Mouse (Mus musculus) thymus, adult 18-20 months (tissue): ENCODE measurements around the gene Zfp618.

ENCODE experiments used
- DNase-seq, 2 experiments: peaks; one replicate each; pipeline ENCODE4 v3.0.0; 2022; ENCODE audit warnings: mixed read lengths in 2 of 2

The Zfp618 gene

DNA sequence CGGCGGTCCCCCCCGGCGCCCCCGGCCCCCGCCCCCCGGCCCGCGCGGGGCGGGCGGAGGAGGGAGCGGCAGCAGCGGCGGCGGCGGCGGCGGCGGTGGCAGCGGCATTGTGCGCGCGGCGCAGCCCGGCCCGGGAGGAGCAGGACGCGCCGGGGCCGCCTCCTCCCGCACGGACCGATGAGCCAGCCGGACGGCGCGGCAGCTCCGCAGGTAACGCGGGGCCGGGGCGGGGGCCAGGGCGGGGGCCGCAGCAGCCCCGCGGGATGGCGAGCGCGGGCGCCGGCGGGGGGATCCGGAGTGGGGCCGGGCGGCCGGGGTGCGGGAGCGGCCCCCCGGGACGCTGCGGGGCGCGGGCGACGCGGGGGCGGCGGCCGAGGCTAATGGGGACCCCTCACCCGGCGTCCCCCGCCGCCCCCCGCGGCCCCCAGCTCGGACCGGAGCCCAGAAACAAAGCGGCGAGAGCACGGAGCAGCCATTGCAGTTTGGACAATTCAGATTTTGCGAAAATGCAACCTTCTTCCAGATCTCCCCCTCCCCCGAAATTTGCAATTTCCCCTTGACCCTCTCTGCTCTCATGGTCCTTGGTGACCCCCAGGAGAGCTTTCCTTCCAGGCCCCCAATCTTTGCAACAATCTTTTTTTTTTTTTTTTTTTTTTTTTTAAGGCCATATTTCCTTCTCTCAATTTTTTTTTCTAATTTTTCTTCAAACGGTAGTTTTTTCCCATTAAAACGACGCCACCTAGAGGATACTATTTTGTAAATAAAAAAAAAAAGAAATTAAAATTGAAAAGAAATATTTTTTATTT, at the start of gene Zfp618:
Gene Zfp618 (plus strand): TSS at position 77 of the 806 bp plus-strand sequence.
- DNase-seq, result no peak

DNA sequence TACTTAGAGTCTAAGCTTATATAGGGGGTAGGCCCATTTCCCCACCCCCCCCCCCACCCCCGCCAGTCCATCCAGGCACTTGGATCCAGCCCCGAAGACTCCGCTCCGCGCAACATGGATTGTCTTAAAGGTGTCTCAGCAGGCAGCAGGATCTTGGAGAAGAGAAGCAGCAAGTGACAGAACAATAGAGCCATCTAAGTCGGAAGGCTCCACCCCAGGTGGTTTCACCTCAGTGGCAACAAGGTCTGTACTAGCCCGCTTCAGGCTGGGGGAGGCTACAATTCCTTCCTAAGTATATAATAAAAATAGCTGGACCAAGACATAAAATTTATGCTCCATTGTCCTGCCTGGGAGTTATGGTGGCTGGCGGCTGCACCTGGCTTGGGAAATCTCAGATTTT, 48.3 kb upstream of the Zfp618 start:
- no peak for DNase-seq

DNA sequence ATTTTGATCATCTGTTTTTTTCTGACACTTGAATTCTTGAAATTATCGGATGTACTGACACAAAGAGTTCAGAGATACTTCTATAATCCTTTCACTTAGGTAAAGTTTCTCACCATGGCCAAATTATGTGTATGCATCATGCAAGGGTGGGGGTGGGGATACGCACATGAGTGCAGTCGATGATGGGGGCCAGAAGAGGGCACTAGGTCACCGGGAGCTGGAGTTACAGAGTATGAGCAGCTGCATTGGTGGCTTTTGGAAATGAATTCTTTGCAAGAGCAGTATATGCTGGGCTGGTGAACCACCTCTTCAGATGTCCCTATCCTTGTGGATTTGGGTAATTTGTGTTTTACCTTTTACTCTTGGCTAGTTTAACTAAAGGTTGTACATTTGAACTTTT, 31.6 kb upstream of the Zfp618 start:
- no peak for DNase-seq

DNA sequence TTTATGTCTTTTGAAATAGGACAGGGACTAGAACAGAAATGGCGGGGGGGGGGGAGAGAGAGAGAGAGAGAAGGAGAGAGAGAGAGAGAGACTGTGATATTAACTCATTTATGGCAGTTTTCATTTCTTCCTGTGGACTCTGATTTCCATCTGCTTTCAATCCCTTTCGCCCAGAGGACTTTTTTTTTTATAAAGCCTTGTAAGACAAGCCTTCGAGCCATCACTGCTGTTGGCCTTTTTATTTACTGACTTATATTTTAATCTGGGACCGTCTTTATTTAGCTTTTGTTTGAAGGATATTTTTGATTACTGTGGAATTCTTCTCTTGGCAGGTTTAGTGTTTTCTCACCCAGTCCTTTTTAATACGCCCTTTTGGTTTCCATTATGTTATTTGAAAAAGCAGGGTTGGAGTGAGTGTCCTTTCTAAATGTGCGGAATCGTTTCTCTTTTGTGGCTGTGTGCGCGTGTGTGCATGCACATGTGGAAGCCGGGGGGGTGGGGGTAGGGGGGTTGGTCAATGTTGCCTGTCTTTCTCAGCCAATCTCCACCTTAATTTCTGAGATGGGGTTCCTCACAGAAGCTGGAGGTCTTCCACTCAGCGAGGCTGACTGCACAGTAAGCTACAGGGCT, 29.7 kb upstream of the Zfp618 start:
- DNase-seq, result no peak

DNA sequence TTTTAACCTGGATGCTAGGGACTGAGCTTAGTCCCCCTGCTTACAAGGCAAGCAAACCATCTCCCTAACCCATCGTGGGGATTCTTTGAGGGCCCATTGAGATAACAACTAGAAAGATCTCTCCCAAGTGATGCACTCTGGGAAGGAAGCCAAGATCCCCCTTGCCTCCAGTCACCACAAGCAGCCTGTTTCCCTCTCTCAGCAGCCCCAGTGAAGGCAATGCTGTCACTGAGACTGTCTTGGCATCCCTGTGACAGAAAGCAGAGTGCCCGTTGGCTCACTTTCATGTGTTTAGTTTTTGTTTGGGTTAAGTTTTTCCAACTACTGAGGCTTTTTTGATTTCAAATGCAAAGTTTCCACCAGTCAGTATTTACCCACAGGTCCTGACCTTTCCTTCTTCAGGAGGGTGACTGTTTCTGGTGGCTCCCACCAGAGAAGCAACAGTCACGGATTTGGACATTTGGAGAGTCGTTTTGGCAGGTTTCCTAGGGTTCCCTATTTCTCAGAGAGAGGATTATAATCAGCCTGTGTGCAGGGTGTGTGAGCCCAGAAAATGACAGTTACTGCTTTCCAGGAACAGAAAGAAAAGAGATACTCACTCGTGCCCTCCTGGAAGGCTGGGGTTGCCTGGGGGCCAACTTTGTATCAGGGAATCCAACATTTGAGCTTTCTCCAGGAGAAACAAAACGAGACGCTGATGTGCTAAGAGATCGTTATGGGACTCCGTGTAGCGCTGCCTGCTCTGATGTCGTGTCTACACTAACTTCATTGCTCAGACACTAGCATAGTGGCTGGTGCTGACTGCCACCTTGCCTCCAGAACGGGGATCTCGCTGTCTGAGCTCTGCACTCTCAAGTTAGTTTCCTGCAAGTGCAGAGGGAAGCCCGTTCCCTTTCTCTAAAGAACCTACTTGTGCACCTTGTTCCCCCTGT, 23.1 kb upstream of the Zfp618 start:
- DNase-seq, result no peak

DNA sequence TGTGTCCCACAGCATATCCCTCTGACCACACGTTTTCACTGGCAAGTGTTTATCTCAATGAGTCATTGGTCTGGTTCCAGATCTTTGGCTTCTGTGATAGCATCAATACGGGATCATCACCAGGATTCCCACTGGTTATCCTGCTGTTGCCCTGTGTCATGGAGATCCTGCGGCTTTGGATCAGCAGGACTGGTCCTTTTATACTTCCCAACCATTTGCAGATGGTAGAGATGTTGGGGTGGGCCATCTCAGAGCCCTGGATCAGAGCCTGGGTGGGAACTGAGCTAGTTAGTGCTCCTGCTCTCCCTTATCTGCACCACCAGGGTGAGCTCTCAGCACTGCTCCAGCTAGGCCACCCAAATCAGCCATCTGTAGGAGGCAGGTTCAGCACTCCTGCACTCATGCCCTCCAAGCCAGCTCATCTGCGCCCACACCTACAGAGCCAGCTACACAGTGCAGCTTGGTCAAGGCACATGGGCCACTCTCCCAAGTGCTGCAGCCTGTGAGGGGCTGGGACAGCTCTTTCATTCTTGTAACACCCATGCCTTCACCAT, 21.0 kb upstream of the Zfp618 start:
- DNase-seq, result no peak

DNA sequence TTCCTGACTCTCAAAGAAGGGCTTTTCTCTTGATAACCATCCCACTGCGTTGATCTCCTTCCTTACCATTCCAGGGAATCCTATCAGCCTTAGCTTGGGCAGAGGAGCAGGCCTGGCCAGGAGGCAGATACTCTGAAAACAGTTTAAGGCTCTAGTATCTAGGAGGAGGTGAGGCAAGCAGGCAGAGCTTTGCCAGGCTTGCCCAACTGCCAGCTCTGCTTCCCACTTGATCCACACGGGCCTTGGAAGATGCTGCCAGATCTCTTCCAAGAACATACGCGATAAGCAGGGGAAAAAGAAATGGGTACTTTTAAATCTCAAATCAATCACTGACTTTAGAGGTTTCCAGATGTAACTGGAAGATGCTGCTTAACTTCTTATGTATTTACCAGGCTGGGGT, 1.6 kb upstream of the Zfp618 start:
- no peak for DNase-seq

DNA sequence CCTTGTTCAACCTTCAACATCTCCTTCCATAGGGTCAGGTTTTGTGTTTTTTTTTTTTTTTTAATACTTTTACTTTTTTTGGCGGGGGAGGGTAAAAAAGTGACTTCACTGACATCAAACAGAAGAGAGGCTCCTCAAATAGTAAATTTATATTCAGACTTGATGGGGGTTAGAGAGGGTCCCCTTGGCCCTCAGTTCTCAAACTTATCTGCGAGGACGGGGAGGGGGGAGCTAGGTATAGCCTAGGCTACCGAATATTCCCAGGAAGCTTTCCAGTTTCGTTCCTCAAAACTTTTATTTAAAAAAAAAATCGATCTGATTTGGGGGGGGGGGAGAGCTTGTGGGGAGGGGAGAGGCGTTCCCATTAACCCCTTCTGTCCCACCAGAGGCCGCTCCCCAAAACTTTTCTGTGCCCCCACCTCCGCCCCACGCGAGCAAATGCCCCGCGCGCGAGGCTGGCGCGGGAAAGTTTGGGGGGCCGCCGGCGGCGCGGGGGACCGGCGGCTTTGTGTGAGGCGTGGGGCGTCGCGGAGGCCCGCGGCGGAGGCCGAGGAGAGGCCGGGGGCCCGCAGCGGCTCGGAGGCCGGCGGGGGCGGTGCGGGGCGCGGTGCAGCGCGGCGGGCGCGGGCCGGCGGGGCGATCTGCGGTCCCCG, 403 bp upstream of the Zfp618 start:
- DNase-seq, result no peak

DNA sequence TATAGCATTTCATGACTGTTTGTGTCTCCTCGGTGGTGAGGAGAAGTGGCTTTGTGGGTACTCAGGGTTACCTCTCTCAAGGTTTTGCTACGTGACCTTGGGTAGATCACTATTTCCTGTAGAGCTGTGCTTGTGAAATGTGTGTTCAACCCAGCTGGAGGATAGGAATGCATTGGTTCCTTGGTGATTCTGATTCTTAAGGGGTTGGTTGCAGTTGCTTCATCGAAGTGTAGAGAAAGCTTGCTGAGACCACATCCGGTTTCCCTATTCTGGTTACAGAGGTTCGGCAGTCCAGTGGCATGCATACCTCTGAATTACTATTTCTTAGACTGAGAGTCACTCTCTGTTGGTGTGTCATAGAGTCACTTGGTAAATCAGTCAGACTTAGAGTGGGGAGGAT, 4.2 kb downstream of the Zfp618 start:
- no peak for DNase-seq

DNA sequence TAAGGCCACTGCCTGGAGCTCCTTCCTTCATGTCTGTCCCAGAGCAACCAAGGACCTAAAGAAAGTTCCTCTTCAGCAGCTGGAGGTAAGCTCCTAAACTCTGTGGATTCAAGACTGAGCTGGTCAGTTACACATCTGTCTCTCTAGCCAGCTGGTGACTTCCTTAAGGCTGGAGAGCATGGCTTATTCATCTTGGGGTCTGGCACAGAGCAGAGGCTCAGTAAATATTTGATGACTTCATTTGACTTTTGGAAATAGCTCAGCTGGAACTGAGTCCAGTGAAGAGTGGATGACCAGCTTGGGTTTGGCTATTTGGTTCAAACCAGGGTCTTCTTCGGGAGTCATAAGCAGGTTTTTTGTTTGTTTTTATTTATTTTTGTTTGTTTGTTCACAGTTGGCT, 6.6 kb downstream of the Zfp618 start:
- no peak for DNase-seq

DNA sequence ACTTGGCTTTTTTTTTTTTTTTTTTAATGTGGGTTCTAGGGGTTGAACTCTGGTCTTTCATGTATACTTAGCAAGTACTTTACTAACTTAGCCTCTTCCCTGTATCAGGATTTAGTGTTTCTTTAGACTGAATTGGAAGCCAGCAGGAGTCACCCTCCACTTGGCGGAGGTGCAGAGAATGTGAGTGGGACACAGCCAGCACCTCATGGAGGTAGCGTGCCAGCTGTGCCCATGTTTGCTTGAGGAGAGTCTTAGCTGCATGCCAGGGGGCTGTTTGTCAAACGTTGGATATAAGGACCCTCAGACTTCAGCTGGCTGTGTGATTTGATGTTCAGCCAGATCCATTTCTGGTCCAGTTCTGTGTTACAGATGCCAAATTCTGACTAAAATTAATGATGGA, 7.7 kb downstream of the Zfp618 start:
- DNase-seq, result no peak

DNA sequence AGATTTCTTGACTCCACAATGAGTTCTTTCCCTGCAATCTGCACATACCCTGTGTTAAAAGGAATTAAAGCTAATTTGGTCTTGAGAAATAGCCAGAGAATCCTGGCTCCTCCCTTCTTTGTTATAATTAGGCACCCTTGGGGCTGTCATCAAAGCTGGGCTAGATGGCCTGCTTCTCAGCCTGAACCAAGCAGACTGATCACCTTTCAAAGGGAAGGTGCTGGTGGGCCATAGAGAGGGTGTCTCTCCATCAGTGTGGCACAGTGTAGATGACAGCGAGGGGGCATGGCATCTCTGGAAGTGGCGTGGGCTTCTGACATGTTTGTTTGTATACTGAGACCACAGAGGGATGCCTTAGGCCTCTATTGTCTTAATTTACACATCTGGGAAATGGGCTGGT, 9.5 kb downstream of the Zfp618 start:
- no peak for DNase-seq

DNA sequence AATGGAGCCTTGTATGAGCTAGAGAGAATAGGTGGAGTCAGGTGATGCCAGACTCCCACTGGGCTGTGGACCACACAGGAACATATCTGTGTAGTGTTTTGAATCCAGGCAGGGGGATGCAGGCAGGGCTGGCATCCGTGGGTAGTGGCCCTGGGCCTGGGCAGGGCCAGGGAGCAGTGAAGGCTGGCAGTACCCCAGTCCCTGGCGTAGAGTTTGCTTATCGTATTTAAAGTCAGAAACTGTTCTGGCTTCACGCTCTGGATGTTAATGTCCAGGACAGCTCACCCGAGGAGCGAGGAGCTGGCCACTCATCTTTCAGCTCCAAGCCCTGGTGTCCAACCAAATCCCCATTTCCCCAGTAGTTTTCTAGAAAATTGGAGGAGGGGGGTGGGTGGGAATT, 10.2 kb downstream of the Zfp618 start:
- DNase-seq, result no peak

DNA sequence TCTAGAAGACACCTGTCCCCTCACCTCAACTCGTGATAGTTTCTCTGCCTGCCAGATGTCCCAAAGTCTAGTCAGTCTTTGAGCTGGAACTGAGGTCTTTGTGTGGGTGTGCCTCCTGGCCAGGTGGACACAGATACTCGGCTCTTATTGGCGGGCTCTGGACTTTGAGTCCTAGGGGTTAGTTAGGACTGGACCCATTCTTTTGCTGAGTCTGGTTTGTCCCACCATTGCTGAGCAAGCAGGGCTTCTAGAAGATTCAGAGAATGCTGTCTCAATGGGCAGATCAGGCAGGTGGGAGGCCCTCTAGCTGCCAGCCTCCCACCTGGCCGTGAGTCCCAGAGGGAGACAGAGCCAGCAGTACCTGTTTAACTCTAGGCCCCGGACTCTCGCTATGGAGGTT, 12.1 kb downstream of the Zfp618 start:
- DNase-seq, result no peak

DNA sequence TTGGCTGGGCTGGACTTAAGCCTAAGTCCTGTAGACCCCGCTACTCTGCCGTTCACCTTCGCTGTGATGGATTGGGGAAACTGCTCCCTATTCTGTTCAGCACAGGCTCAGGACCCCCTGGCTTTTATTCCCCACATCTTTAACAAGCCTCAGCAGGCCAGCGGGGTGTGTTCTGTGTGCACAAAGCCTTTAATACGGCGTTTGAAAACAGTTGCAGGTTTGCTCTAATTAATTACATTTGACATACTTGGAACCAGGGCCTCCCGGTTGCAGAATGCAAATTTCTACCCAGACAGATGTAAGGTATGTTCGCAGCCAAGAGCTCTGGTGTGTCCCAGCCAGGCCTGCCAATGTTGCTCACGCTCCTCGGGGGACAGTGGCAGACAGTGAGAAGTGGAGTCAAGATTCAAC, 13.1 kb downstream of the Zfp618 start:
- DNase-seq, result no peak

DNA sequence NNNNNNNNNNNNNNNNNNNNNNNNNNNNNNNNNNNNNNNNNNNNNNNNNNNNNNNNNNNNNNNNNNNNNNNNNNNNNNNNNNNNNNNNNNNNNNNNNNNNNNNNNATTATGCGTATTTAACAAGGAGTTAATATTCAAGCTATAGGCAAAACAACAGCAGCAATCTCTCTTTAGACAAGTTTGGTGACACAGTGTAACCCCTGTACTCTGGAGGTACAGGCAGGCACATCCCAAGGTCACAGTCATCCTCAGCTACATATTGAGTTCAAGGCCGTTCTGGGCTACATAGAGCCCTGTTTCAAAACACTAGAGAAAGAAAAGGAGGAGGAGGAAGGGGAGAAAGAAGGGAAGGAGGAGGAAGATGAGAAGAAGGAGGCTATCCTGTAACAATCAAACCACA, 16.2 kb downstream of the Zfp618 start:
- DNase-seq, result no peak

DNA sequence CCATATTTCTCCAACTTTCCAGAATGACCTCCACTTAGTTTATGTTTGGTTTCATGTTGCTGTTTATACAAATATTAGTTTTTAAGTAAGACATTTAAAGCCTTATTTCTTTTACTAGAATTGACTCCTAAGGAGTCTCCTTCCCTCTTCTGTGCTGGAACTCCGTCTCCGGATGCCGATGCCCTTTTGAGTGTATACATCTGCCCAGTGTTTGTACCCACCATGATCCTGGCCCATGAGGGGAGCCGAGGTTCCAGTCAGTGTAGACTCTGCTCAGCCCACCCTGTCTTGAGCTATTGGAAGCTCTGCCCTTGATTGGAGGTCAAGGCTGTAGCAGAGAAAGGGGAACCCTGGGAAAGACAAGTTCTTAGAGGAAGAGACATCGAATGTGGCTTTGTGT, 18.2 kb downstream of the Zfp618 start:
- no peak for DNase-seq

DNA sequence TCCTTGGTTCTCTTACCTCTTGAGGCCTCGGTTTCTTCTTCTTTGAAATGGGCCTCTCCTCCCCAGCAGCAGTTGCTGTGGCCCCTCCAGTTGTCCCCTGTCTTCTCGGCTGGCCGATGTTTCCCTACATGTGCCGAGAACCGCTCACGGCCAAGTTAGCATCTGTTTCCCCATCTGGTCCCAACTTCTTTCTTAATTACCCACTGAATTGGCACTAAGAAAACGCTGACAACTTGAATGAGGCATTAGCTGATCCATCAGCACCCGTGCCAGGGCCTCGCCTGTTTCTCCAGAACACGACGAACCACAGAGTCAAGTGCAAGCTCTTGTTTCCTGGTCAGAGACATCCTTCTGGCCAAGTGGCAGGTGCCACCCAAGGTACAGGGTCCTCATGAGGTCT, 26.0 kb downstream of the Zfp618 start:
- no peak for DNase-seq

DNA sequence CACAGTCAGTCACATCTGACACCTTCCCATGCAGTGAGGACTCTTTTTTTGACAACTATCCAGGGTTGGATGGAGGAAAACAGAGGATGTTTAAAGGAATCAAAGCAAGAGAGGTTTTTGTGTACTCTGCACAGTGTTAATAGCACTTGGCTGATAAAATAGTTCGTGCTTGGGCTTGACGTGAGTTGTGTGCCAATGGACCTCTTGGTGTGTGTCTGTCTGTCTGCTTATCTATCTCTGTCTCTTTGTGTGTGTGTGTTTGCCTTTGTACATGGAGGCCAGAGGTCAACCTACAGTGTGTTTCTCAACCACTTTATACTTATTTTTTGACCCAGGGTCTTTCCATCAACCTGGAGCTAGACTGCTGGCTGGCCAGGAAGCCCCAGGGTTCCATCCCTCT, 27.8 kb downstream of the Zfp618 start:
- DNase-seq, result no peak

DNA sequence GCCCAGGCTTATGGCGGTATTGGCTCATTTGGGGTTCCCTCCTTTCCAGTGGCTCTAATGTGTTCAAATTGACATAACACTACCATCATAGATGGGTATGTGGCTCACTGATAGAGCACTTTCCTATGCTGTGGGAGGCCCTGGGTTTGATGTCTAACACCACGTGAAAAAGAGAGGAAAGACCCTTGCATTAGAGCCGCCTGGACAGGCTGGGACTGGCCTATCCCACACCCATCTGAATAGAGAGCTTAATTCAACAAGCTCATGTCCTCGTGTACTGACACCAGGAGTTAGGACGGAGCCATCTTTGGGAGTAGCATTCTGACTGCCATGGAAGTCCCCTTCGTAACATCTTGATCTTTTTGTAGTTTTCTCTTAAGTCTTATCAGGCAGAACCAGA, 32.2 kb downstream of the Zfp618 start:
- DNase-seq, result no peak

DNA sequence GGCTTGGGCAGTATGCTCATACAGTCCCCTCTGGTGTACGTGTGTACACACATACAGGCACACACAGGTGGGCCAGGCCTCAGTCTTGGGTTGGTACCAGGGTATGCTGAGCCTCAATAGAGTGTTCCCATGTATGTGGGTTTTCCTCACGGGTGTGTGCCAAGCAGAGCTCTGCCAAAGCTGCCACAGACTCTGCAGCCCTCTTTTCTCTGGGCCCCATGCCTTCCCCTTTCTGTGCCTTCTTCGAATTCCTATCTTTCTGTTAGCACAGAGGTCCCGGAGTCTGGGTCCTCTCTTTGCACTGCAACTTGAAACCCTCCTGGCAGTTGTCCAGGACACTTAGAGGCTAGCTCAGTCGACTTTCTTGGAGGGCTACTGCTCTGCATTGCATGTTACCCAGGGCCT, 33.1 kb downstream of the Zfp618 start:
- DNase-seq, result no peak

DNA sequence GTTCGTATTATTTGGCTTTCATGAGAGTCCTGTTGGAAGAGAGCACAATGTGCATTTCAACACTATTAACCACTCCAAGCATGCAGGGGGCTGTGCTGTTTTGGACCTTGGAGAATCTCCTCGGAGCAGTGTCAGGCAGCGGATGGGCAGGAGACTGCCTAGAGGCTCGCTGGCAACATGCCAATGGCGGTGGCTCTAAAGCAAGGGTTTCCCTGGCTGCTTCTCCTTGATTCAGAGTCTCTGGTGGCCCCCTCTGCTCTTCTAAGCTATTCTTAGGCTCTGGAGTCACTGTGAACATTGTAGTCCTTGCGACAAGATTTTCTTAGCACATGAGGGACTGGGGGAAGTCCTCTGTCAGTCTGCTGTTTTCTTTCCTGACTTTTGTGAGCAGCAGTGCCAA, 33.5 kb downstream of the Zfp618 start:
- no peak for DNase-seq

DNA sequence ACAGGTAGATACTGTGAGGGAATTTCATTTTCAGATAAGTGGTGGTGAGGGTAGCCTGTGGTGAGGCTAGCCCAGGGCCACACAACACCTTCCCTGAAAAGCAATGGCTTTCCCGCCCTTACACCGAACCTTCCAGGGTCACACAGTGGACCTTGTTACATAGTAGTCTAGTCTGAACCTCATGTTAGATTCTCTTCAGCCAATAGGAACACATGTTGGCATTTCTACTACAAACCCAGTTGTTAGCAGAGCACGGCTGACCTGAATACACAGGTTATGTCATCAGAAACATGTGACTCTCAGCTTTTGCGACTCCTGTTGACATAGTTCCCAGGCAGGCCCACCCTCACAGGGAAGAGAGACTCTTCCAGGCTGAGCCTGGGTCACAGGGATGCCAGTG, 33.9 kb downstream of the Zfp618 start:
- no peak for DNase-seq
